Mouse (Mus musculus) MEL (cell line): ENCODE data around the gene RPS10-NUDT3. TPM values are rescaled to one million over a fixed set of nuclear protein-coding genes. Genes with fewer than 3 reads are reported as not detected.

Source experiments
- DNase-seq: peaks from one replicate; pipeline ENCODE4 v3.0.0; 2011; ENCODE audit warnings: low read depth, low spot score
- H3K27ac ChIP-seq: 2 replicates; pipeline ENCODE4 v1.5.1; 2012; ENCODE audit warnings: low read depth, mild to moderate bottlenecking, control low read depth, low read length, moderate library complexity; ENCODE audit not compliant: control insufficient read depth
- H3K27me3 ChIP-seq, 2 experiments: fragments of 150-350 bp in 1 of 2; sonication (generic) in 1 of 2; 2 replicates each; pipeline ENCODE4 v1.6.1; 2012; ENCODE audit warnings: low read length in 2 of 2, mild to moderate bottlenecking in 2 of 2, improper control_type of control experiment in 1 of 2, moderate library complexity in 1 of 2; ENCODE audit not compliant: insufficient read depth in 2 of 2, control insufficient read depth in 1 of 2
- H3K36me3 ChIP-seq, 2 experiments: 2 replicates each; pipeline ENCODE4 v1.6.1; 2012 to 2014; ENCODE audit warnings: low read length in 2 of 2, improper control_type of control experiment in 1 of 2, inconsistent platforms in 1 of 2, mild to moderate bottlenecking in 1 of 2; ENCODE audit not compliant: insufficient read depth in 2 of 2, control insufficient read depth in 1 of 2
- H3K4me1 ChIP-seq, 2 experiments: fragments of 150-350 bp in 1 of 2; sonication (generic) in 1 of 2; 2 replicates each; pipeline ENCODE4 v1.6.1; 2012; ENCODE audit warnings: low read length in 2 of 2, improper control_type of control experiment in 1 of 2, mild to moderate bottlenecking in 1 of 2; ENCODE audit not compliant: insufficient read depth in 2 of 2, control insufficient read depth in 1 of 2
- H3K4me3 ChIP-seq, 2 experiments: fragments of 150-350 bp in 1 of 2; sonication (generic) in 1 of 2; 2 replicates each; pipeline ENCODE4 v1.5.1; 2012; ENCODE audit warnings: low read depth in 2 of 2, low read length in 2 of 2, mild to moderate bottlenecking in 2 of 2, moderate library complexity in 2 of 2, control low read depth in 1 of 2, improper control_type of control experiment in 1 of 2; ENCODE audit not compliant: control insufficient read depth in 1 of 2, insufficient read depth in 1 of 2
- H3K79me2 ChIP-seq: 2 replicates; pipeline ENCODE4 v1.6.1; 2012; ENCODE audit warnings: mild to moderate bottlenecking, low read length, moderate library complexity; ENCODE audit not compliant: control insufficient read depth, poor library complexity, insufficient read depth
- H3K9ac ChIP-seq: 2 replicates; pipeline ENCODE4 v1.6.1; 2012; ENCODE audit warnings: low read depth, mild to moderate bottlenecking, control low read depth, low read length, moderate library complexity; ENCODE audit not compliant: control insufficient read depth, poor library complexity, severe bottlenecking
- H3K9me3 ChIP-seq: fragments of 150-350 bp; sonication (generic); replicated peaks from 2 replicates; pipeline ENCODE4 v1.6.1; 2012; ENCODE audit warnings: mild to moderate bottlenecking, low read length, improper control_type of control experiment, moderate library complexity; ENCODE audit not compliant: insufficient read depth
- CHD2 ChIP-seq: IDR thresholded peaks from 2 replicates; pipeline ENCODE4 v1.6.1; 2011; ENCODE audit warnings: low read length, improper control_type of control experiment
- CTCF ChIP-seq, 3 experiments: IDR thresholded peaks in 2 of 3; conservative IDR thresholded peaks in 1 of 3; 2 replicates each; pipeline ENCODE4 v1.5.1; 2011 to 2012; ENCODE audit warnings: low read length in 3 of 3, low read depth in 2 of 3, mild to moderate bottlenecking in 2 of 3, improper control_type of control experiment in 1 of 3, inconsistent platforms in 1 of 3, mixed read lengths in 1 of 3, moderate library complexity in 1 of 3; ENCODE audit not compliant: control insufficient read depth in 1 of 3, insufficient read depth in 1 of 3, poor library complexity in 1 of 3, severe bottlenecking in 1 of 3
- E2F4 ChIP-seq: IDR thresholded peaks from 2 replicates; pipeline ENCODE4 v1.6.1; 2011; ENCODE audit warnings: low read depth, low read length, improper control_type of control experiment, borderline replicate concordance
- ELF1 ChIP-seq: IDR thresholded peaks from 2 replicates; pipeline ENCODE4 v1.6.1; 2014; ENCODE audit warnings: low read depth, mild to moderate bottlenecking, inconsistent platforms, low read length, improper control_type of control experiment, moderate library complexity
- EP300 ChIP-seq, 2 experiments: IDR thresholded peaks; 2 replicates each; pipeline ENCODE4 v1.6.1; 2011; ENCODE audit warnings: improper control_type of control experiment in 2 of 2, low read length in 2 of 2, low read depth in 1 of 2, mild to moderate bottlenecking in 1 of 2
- ETS1 ChIP-seq: IDR thresholded peaks from 2 replicates; pipeline ENCODE4 v1.6.1; 2012; ENCODE audit warnings: low read depth, mild to moderate bottlenecking, inconsistent platforms, low read length, improper control_type of control experiment, moderate library complexity
- GATA1 ChIP-seq: IDR thresholded peaks from 2 replicates; pipeline ENCODE4 v1.6.1; 2011; ENCODE audit warnings: low read depth, low read length, improper control_type of control experiment
- HCFC1 ChIP-seq: IDR thresholded peaks from 2 replicates; pipeline ENCODE4 v1.6.1; 2012; ENCODE audit warnings: low read depth, mild to moderate bottlenecking, inconsistent platforms, low read length, improper control_type of control experiment, moderate library complexity
- JUND ChIP-seq: IDR thresholded peaks from 2 replicates; pipeline ENCODE4 v1.6.1; 2011; ENCODE audit warnings: low read depth, mild to moderate bottlenecking, improper control_type of control experiment, low read length
- KAT2A ChIP-seq: conservative IDR thresholded peaks from 2 replicates; pipeline ENCODE4 v1.6.1; 2012; ENCODE audit warnings: low read depth, low read length, improper control_type of control experiment, inconsistent platforms
- MAFK ChIP-seq: IDR thresholded peaks from 2 replicates; pipeline ENCODE4 v1.6.1; 2011; ENCODE audit warnings: low read depth, mild to moderate bottlenecking, low read length, improper control_type of control experiment, borderline replicate concordance
- MAX ChIP-seq: IDR thresholded peaks from 2 replicates; pipeline ENCODE4 v1.6.1; 2011; ENCODE audit warnings: low read length, improper control_type of control experiment
- MAZ ChIP-seq: IDR thresholded peaks from 2 replicates; pipeline ENCODE4 v1.6.1; 2012; ENCODE audit warnings: low read depth, mild to moderate bottlenecking, inconsistent platforms, low read length, improper control_type of control experiment
- MXI1 ChIP-seq: IDR thresholded peaks from 2 replicates; pipeline ENCODE4 v1.6.1; 2011; ENCODE audit warnings: mild to moderate bottlenecking, low read depth, low read length, improper control_type of control experiment
- MYB ChIP-seq: IDR thresholded peaks from 2 replicates; pipeline ENCODE4 v1.6.1; 2011; ENCODE audit warnings: mild to moderate bottlenecking, low read depth, low read length, improper control_type of control experiment
- MYC ChIP-seq: IDR thresholded peaks from 2 replicates; pipeline ENCODE4 v1.6.1; 2011; ENCODE audit warnings: low read depth, mild to moderate bottlenecking, low read length, improper control_type of control experiment, moderate library complexity
- NELFE ChIP-seq: IDR thresholded peaks from 2 replicates; pipeline ENCODE4 v1.6.1; 2011; ENCODE audit warnings: low read depth, low read length, improper control_type of control experiment
- NRF1 ChIP-seq: IDR thresholded peaks from 2 replicates; pipeline ENCODE4 v1.6.1; 2014; ENCODE audit warnings: low read depth, mild to moderate bottlenecking, inconsistent platforms, low read length, improper control_type of control experiment, moderate library complexity; ENCODE audit not compliant: poor library complexity, insufficient read depth, severe bottlenecking
- POLR2A ChIP-seq, 2 experiments: IDR thresholded peaks; 2 replicates each; pipeline ENCODE4 v1.6.1; 2011 to 2012; ENCODE audit warnings: low read length in 2 of 2, mild to moderate bottlenecking in 2 of 2, control low read depth in 1 of 2, improper control_type of control experiment in 1 of 2, low read depth in 1 of 2, moderate library complexity in 1 of 2; ENCODE audit not compliant: control insufficient read depth in 1 of 2, insufficient read depth in 1 of 2, poor library complexity in 1 of 2
- POLR2AphosphoS2 ChIP-seq: IDR thresholded peaks from 2 replicates; pipeline ENCODE4 v1.6.1; 2011; ENCODE audit warnings: low read length, improper control_type of control experiment
- POLR2AphosphoS5 ChIP-seq: IDR thresholded peaks from 2 replicates; pipeline ENCODE4 v1.6.1; 2012; ENCODE audit warnings: low read depth, borderline replicate concordance, mild to moderate bottlenecking, inconsistent platforms, low read length, moderate library complexity, mixed read lengths
- RAD21 ChIP-seq: IDR thresholded peaks from 2 replicates; pipeline ENCODE4 v1.6.1; 2011; ENCODE audit warnings: mild to moderate bottlenecking, low read depth, low read length, improper control_type of control experiment
- RCOR1 ChIP-seq: IDR thresholded peaks from 2 replicates; pipeline ENCODE4 v1.6.1; 2012; ENCODE audit warnings: low read depth, mild to moderate bottlenecking, inconsistent platforms, low read length, improper control_type of control experiment
- SIN3A ChIP-seq: IDR thresholded peaks from 2 replicates; pipeline ENCODE4 v1.6.1; 2012; ENCODE audit warnings: low read length, improper control_type of control experiment, inconsistent platforms
- SMC3 ChIP-seq: IDR thresholded peaks from 2 replicates; pipeline ENCODE4 v1.6.1; 2011; ENCODE audit warnings: low read depth, low read length, improper control_type of control experiment
- TAL1 ChIP-seq: IDR thresholded peaks from 2 replicates; pipeline ENCODE4 v1.6.1; 2012; ENCODE audit warnings: mild to moderate bottlenecking, inconsistent platforms, low read length, moderate library complexity, mixed read lengths
- TBP ChIP-seq: IDR thresholded peaks from 2 replicates; pipeline ENCODE4 v1.8.0; 2011; ENCODE audit warnings: low read depth, low read length, improper control_type of control experiment
- TCF12 ChIP-seq: IDR thresholded peaks from 2 replicates; pipeline ENCODE4 v1.6.1; 2014; ENCODE audit warnings: low read depth, mild to moderate bottlenecking, inconsistent platforms, low read length, improper control_type of control experiment, moderate library complexity
- UBTF ChIP-seq: IDR thresholded peaks from 2 replicates; pipeline ENCODE4 v1.6.1; 2012; ENCODE audit warnings: low read depth, mild to moderate bottlenecking, inconsistent platforms, low read length, improper control_type of control experiment, moderate library complexity, borderline replicate concordance; ENCODE audit not compliant: insufficient read depth
- USF1 ChIP-seq: IDR thresholded peaks from 2 replicates; pipeline ENCODE4 v1.6.1; 2014; ENCODE audit warnings: low read depth, mild to moderate bottlenecking, inconsistent platforms, low read length, improper control_type of control experiment, moderate library complexity
- USF2 ChIP-seq, 2 experiments: IDR thresholded peaks; 2 replicates each; pipeline ENCODE4 v1.6.1; 2011 to 2012; ENCODE audit warnings: improper control_type of control experiment in 2 of 2, low read length in 2 of 2, borderline replicate concordance in 1 of 2, inconsistent platforms in 1 of 2, low read depth in 1 of 2, mild to moderate bottlenecking in 1 of 2; ENCODE audit not compliant: insufficient read depth in 1 of 2
- ZC3H11A ChIP-seq: IDR thresholded peaks from 2 replicates; pipeline ENCODE4 v1.6.1; 2012; ENCODE audit warnings: low read depth, mild to moderate bottlenecking, inconsistent platforms, low read length, improper control_type of control experiment
- ZMIZ1 ChIP-seq: IDR thresholded peaks from 2 replicates; pipeline ENCODE4 v1.6.1; 2012; ENCODE audit warnings: low read depth, mild to moderate bottlenecking, inconsistent platforms, low read length, improper control_type of control experiment, moderate library complexity
- ZNF384 ChIP-seq: IDR thresholded peaks from 2 replicates; pipeline ENCODE4 v1.6.1; 2012; ENCODE audit warnings: low read depth, mild to moderate bottlenecking, inconsistent platforms, low read length, improper control_type of control experiment
- polyA plus RNA-seq, 2 experiments: library from polyadenylated mRNA; stranded (reverse) in 1 of 2; unstranded in 1 of 2; fragments of >175 nt in 1 of 2; fragments of >200 nt in 1 of 2; gene quantifications; 2 replicates each; pipeline versions ENCODE4 v1.2.1 to v1.2.4; 2012; ENCODE audit warnings: low replicate concordance in 2 of 2, low read depth in 1 of 2; ENCODE audit not compliant: insufficient read length in 2 of 2, insufficient read depth in 1 of 2, missing spikeins in 1 of 2
- total RNA-seq: library from RNA; depleted of rRNA; stranded (reverse); fragments of 300-350 nt; gene quantifications from 2 replicates; pipeline ENCODE4 v1.2.3, GENCODE M21; 2012

The RPS10-NUDT3 gene
- total and polyA plus RNA-seq, 3 experiments, result 37.3 TPM; not detected in 2

- Histone ChIP-seq H3K27me3 (no peaks in the 10 kb centered on the region), H3K79me2 (peaks cover 33% of the 10 kb centered on the region), H3K9ac (no peak overlapping the region), H3K4me3 (no peak overlapping the region)
- TF ChIP-seq RCOR1, result no peak
- no peak for TF ChIP-seq NELFE
- TF ChIP-seq JUND, result no peak
- no peak for TF ChIP-seq ZC3H11A
- peak; percentile 20; the same call in 1 of the 2 replicates for TF ChIP-seq MXI1
- peak; percentile 76 to 79 (median 78) for TF ChIP-seq CTCF (IDR thresholded peaks at IDR 0.05 in 2 of 3, conservative IDR thresholded peaks at IDR 0.05 in 1 of 3; ENCODE audit: control insufficient read depth in 1 of 3, insufficient read depth in 1 of 3, low read depth in 2 of 3, low read length in 3 of 3, poor library complexity in 1 of 3, severe bottlenecking in 1 of 3)
- no peak for TF ChIP-seq POLR2AphosphoS5
- TF ChIP-seq GATA1, result no peak
- peak; percentile 94 for TF ChIP-seq POLR2AphosphoS2
- no peak for TF ChIP-seq MAFK
- no peak for TF ChIP-seq ETS1
- TF ChIP-seq HCFC1, result no peak
- TF ChIP-seq KAT2A, result no peak
- no peak for TF ChIP-seq TCF12
- peak; percentile 23 for TF ChIP-seq RAD21
- TF ChIP-seq USF2 (IDR thresholded peaks at IDR 0.05; ENCODE audit: borderline replicate concordance in 1 of 2, insufficient read depth in 1 of 2, low read depth in 1 of 2, low read length in 2 of 2), result no peak
- TF ChIP-seq EP300 (IDR thresholded peaks at IDR 0.05; ENCODE audit: low read depth in 1 of 2, low read length in 2 of 2), result no peak
- TF ChIP-seq MYB, result no peak; the same call in 1 of the 2 replicates
- TF ChIP-seq ZMIZ1, result peak; percentile 91
- no peak for TF ChIP-seq TBP
- no peak for TF ChIP-seq SIN3A
- TF ChIP-seq CHD2, result peak; percentile 31; the same call in 1 of the 2 replicates
- no peak for TF ChIP-seq MAX
- no peak for TF ChIP-seq MAZ
- TF ChIP-seq UBTF, result no peak
- no peak for TF ChIP-seq TAL1
- TF ChIP-seq SMC3, result peak; percentile 56
- peak; percentile 82 for TF ChIP-seq MYC
- TF ChIP-seq USF1, result no peak
- TF ChIP-seq E2F4, result no peak
- no peak for TF ChIP-seq ELF1
- TF ChIP-seq ZNF384, result no peak
- TF ChIP-seq NRF1, result no peak
- TF ChIP-seq POLR2A (IDR thresholded peaks at IDR 0.05; ENCODE audit: control insufficient read depth in 1 of 2, insufficient read depth in 1 of 2, low read depth in 1 of 2, low read length in 2 of 2, poor library complexity in 1 of 2), result peak in 1 of 2 experiments; percentile 74; a peak in 2 of 4 replicates
- TF ChIP-seq, all 39 proteins: peak for 9
- peak; percentile 88 for DNase-seq
- Histone ChIP-seq H3K9me3 (no peaks in the 10 kb centered on the region), H3K4me1 (peaks cover 0 to 5% of the 10 kb centered on the region in 2 experiments; a peak in 1 of 4 replicates), H3K36me3 (peaks cover 11 to 16% of the 10 kb centered on the region in 2 experiments), H3K27ac (no peak overlapping the region)
These were observed 5.6 kb downstream of the RPS10-NUDT3 start for GRCm38 (mm10) chr17:27629249-27630020.
